Mouse (Mus musculus) forebrain, embryonic 16.5 days (tissue): ENCODE measurements around the gene Gpx4. TPM values are rescaled to one million over a fixed set of nuclear protein-coding genes. Genes with fewer than 3 reads are reported as not detected.

Experiments used
- ATAC-seq: fragments of 200-750 bp; cut with Nextera tagmentation; 2 replicates; pipeline ENCODE4 v1.8.0; 2017; ENCODE audit warnings: mild to moderate bottlenecking, moderate library complexity
- H3K27ac ChIP-seq: fragments of 300-500 bp; sonication (generic); 2 replicates; pipeline ENCODE4 v1.5.1; 2014; ENCODE audit warnings: low read length, control low read depth
- H3K27me3 ChIP-seq: fragments of 300-500 bp; sonication (generic); replicated peaks from 2 replicates; pipeline ENCODE4 v1.6.1; 2014; ENCODE audit warnings: low read length; ENCODE audit not compliant: control insufficient read depth, insufficient read depth
- H3K36me3 ChIP-seq: fragments of 300-500 bp; sonication (generic); 2 replicates; pipeline ENCODE4 v1.6.1; 2014; ENCODE audit not compliant: control insufficient read depth, insufficient read depth
- H3K4me1 ChIP-seq: fragments of 300-500 bp; sonication (generic); replicated peaks from 2 replicates; pipeline ENCODE4 v1.6.1; 2014; ENCODE audit warnings: low read length; ENCODE audit not compliant: control insufficient read depth, insufficient read depth
- H3K4me2 ChIP-seq: fragments of 300-500 bp; sonication (generic); 2 replicates; pipeline ENCODE4 v1.6.1; 2014; ENCODE audit warnings: mild to moderate bottlenecking, low read length, control low read depth
- H3K4me3 ChIP-seq: fragments of 300-500 bp; sonication (generic); replicated peaks from 2 replicates; pipeline ENCODE4 v1.5.1; 2014; ENCODE audit warnings: mild to moderate bottlenecking, low read length, control low read depth
- H3K9ac ChIP-seq: fragments of 300-500 bp; sonication (generic); replicated peaks from 2 replicates; pipeline ENCODE4 v1.6.1; 2014; ENCODE audit warnings: low read depth, low read length, control low read depth
- H3K9me3 ChIP-seq: fragments of 300-500 bp; sonication (generic); 2 replicates; pipeline ENCODE4 v1.6.1; 2016; ENCODE audit warnings: low read length; ENCODE audit not compliant: control insufficient read depth
- WGBS: fragments of 180-500 bp; shearing (Covaris S2); extraction: QIAGEN DNeasy Blood & Tissue Kit; methylation state at CpG from one replicate; pipeline ENCODE4 v1.1.7; 2014; 5-methylcytosine and 5-hydroxymethylcytosine counted together
- polyA plus RNA-seq: library from polyadenylated mRNA; unstranded; fragments of >200 nt; fragmentation: Nextera tagmentation; extraction: Ambion mirVana; gene quantifications from 2 replicates; pipeline ENCODE4 v1.2.1, GENCODE M21; 2015

Gpx4 gene
- polyA plus RNA-seq: 443 and 475 TPM in 2 replicates

DNA sequence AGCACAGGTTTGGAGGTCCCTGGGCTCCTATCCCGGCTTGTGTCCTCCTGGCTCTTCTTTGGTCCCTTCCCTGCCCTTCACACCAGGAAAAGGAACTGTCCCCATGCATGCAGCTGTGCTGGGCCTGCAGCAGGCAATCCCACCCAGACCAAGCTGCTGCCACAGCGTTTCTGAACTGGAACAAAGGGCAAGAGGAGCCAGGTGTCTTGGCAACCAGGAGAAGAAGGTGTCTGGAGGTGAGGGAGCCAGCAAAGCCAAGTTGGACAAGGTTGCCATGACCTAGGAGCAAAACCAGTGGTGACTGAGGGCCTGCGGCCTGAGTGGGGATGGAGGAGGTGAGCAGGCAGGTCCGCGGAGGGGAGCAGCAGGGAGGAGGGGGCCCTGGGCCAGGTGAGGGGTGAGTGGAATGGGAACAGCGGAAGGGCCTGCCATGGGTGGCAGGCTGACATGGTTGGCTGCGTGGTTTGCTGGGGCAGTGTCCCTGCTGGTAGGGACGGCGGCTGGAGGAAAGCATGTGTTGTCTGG lies at the start of gene Gpx4:
TSS of gene Gpx4 (plus strand) at position 126 of the 525 bp plus-strand sequence.
- no peak within 1 kb of the TSS for H3K9ac ChIP-seq
- H3K4me1 ChIP-seq: peaks cover 7% of the 10 kb centered on the region
- H3K4me2 ChIP-seq: no peak within 1 kb of the TSS
- H3K27ac ChIP-seq: no peak within 1 kb of the TSS
- WGBS: 46% methylated on average over 9 of the region's 9 CpGs
- H3K4me3 ChIP-seq: no peak within 1 kb of the TSS
- H3K27me3 ChIP-seq: no peaks in the 10 kb centered on the region
- no peaks in the 10 kb centered on the region for H3K9me3 ChIP-seq
- H3K36me3 ChIP-seq: no peaks in the 10 kb centered on the region
- ATAC-seq: no peak

DNA sequence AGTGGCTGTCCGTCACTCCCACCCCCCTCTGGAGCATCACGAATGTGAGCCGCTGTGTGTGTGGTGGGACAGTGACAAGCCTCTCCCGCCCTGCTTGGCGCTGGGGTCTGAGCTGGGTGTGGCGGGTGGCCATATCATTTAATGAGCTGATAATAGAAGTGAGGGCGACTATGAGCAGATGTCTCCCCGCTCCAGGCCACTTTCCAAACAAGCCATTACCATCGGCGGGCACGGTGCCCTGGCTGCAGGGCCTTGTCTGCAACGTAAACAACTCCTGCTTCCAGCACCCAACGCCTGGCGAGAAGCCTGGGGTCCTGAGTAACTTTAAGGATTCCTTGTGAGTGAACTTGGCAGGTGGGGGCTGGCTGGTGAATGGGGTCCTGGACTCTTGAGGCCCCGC lies 49.1 kb upstream of the Gpx4 start:
- peak overlapping the region; percentile 35; the same call in 1 of the 2 replicates for H3K27ac ChIP-seq
- H3K4me3 ChIP-seq: peak overlapping the region; percentile 59
- peak; percentile 16; the same call in 1 of the 2 replicates for ATAC-seq
- peak overlapping the region; percentile 51 for H3K9ac ChIP-seq
- no peaks in the 10 kb centered on the region for H3K36me3 ChIP-seq
- H3K9me3 ChIP-seq: no peaks in the 10 kb centered on the region
- peaks cover 3% of the 10 kb centered on the region; the same call in 1 of the 2 replicates for H3K27me3 ChIP-seq
- 2% methylated on average over 15 of the region's 15 CpGs for WGBS
- peaks cover 20% of the 10 kb centered on the region for H3K4me1 ChIP-seq
- H3K4me2 ChIP-seq: peak overlapping the region; percentile 79

DNA sequence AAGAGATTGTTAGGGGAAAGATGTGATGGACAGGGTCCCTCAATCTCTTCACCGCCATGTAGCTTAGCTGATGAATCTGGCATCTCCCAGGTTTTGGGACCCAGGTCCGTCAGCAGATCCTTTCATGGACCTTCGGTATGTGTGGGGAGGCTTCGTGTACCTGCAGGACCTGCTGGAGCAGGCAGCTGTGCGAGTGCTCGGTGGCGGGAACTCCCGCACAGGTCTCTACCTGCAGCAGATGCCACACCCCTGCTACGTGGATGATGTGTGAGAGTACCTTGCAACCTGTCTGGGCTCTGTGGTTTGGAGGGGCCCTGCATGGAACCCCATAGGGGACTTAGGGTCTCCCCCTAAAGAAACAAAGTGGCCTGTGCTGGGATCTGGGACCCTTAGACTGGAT lies 45.0 kb upstream of the Gpx4 start:
- 83% methylated on average over 9 of the region's 9 CpGs for whole genome bisulfite sequencing
- Histone ChIP-seq H3K36me3 (no peaks in the 10 kb centered on the region), H3K27ac (no peak overlapping the region), H3K9ac (no peak overlapping the region), H3K4me2 (no peak overlapping the region), H3K4me1 (peaks cover 14% of the 10 kb centered on the region), H3K4me3 (no peak overlapping the region), H3K27me3 (peaks cover 11% of the 10 kb centered on the region; the same call in 1 of the 2 replicates), H3K9me3 (no peaks in the 10 kb centered on the region)
- no peak for ATAC-seq

DNA sequence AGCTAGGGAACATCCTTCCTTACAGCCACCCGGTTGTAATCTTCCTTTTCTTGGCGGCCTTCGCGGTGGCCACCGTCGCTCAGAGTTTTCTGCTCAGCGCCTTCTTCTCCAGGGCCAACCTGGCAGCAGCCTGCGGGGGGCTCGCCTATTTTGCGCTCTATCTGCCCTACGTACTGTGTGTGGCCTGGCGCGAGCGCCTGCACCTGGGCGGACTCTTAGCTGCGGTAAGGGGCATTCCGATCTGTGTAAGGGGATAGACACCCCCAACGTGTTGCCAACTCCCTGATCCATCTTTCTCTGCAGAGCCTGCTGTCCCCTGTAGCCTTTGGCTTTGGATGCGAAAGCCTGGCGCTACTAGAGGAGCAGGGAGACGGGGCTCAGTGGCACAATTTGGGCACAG lies 44.1 kb upstream of the Gpx4 start:
- H3K4me3 ChIP-seq: no peak overlapping the region
- H3K9me3 ChIP-seq: no peaks in the 10 kb centered on the region
- H3K27ac ChIP-seq: no peak overlapping the region
- peaks cover 5% of the 10 kb centered on the region for H3K4me1 ChIP-seq
- H3K4me2 ChIP-seq: no peak overlapping the region
- no peak for ATAC-seq
- H3K9ac ChIP-seq: no peak overlapping the region
- peaks cover 11% of the 10 kb centered on the region; the same call in 1 of the 2 replicates for H3K27me3 ChIP-seq
- WGBS: 21% methylated on average over 21 of the region's 21 CpGs
- H3K36me3 ChIP-seq: no peaks in the 10 kb centered on the region

DNA sequence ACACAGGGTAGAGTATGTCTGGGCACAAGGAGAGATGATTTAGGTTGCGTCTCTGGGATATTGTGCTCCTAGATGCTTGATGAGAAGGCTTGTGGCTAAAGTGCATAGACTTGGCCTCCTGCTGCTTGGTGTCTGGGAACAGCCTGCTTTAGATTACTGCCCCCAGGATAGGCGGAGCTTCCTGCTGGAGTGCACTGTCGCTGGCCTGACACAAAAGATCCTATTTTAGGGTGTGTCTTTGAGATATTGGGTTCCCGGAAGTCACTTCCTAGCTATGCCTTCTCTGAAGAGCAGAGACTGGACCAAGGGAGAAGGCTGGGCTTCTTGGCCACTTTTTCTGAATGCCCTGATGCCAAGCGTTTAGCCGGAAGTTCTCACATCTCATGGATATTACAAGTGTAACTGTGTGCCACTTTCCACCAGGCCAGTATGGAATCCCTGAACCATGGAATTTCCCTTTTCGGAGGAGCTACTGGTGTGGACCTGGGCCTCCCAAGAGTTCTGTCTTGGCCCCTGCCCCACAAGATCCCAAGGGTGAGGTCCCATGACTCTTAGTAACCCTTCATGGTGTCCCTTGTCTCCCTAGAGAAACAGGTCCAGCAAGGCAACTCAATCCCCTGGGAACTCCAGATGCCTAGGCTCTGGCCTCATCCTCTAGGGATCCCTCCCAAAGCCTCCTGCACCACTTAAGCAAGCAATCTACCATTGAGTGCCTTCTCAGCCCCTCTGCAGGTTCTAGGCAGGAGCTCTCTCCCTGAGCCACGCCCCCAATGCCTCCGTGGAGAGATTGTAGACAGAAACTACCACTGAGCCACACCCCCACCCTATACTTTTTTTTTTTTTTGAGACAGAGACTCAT lies 43.4 kb upstream of the Gpx4 start:
- Histone ChIP-seq H3K27me3 (peaks cover 11% of the 10 kb centered on the region; the same call in 1 of the 2 replicates), H3K9ac (no peak overlapping the region), H3K4me1 (no peaks in the 10 kb centered on the region), H3K27ac (no peak overlapping the region), H3K4me3 (no peak overlapping the region), H3K9me3 (no peaks in the 10 kb centered on the region), H3K4me2 (no peak overlapping the region), H3K36me3 (no peaks in the 10 kb centered on the region)
- ATAC-seq: no peak
- 62% methylated on average over 9 of the region's 9 CpGs for WGBS

DNA sequence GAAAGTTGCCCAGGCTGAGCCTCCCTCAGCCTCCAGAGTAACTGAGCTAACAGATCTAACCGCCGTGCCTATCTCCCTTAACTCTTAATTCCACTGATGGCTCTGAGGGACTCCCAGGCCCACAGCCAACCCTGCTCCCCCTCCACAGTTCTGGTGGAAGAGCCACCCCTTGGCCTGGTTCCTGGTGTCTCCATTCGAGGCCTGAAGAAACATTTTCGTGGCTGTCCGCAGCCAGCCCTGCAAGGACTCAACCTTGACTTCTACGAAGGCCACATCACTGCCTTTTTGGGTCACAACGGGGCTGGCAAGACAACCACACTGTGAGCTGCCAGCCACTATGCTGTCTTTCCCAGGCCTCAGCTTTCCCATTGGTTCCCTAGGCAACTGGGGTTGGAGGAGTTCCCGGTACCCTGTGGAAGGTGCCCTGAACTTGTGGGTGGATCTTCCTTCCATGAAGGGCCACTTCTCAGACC lies 42.7 kb upstream of the Gpx4 start:
- Histone ChIP-seq H3K9me3 (no peaks in the 10 kb centered on the region), H3K36me3 (no peaks in the 10 kb centered on the region), H3K4me1 (no peaks in the 10 kb centered on the region), H3K27me3 (peaks cover 11% of the 10 kb centered on the region; the same call in 1 of the 2 replicates), H3K4me3 (no peak overlapping the region), H3K27ac (no peak overlapping the region), H3K4me2 (no peak overlapping the region), H3K9ac (no peak overlapping the region)
- ATAC-seq: no peak
- 89% methylated on average over 8 of the region's 8 CpGs for WGBS

DNA sequence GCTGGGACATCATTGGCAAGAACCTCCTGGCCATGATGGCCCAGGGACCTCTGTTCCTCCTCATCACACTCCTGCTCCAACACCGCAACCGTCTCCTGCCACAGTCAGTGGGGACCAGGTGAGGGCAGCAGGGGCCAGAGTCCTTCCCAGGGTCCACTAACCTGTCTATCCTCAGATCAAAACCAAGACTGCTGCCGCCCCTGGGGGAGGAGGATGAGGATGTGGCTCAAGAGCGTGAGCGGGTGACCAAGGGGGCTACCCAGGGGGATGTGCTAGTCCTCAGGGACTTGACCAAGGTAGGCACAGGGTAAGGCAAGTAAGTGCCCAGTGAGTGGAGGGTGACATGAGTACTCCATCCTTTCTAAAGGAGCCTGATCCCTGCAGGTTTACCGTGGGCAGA lies 35.2 kb upstream of the Gpx4 start:
- 85% methylated on average over 6 of the region's 6 CpGs for WGBS
- H3K4me1 ChIP-seq: no peaks in the 10 kb centered on the region
- H3K27ac ChIP-seq: no peak overlapping the region
- peaks cover 45% of the 10 kb centered on the region for H3K27me3 ChIP-seq
- H3K36me3 ChIP-seq: peaks cover 7% of the 10 kb centered on the region; the same call in 1 of the 2 replicates
- H3K9ac ChIP-seq: no peak overlapping the region
- H3K4me3 ChIP-seq: no peak overlapping the region
- ATAC-seq: no peak
- peaks cover 18% of the 10 kb centered on the region for H3K9me3 ChIP-seq
- no peak overlapping the region for H3K4me2 ChIP-seq

DNA sequence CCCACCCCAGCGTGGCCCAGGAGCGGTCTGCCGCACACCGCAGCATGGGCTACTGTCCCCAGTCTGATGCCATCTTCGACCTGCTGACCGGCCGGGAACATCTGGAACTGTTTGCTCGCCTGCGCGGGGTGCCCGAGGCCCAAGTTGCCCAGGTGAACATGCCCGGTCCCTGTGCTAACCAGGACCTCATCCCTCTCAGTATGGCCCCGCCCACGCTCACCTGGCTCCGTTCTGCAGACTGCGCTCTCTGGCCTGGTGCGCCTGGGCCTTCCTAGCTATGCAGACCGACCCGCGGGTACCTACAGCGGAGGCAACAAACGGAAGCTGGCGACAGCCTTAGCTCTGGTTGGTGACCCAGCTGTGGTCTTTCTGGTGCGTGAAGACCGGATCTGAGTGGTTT lies 33.4 kb upstream of the Gpx4 start:
- 23% methylated on average over 25 of the region's 25 CpGs for WGBS

DNA sequence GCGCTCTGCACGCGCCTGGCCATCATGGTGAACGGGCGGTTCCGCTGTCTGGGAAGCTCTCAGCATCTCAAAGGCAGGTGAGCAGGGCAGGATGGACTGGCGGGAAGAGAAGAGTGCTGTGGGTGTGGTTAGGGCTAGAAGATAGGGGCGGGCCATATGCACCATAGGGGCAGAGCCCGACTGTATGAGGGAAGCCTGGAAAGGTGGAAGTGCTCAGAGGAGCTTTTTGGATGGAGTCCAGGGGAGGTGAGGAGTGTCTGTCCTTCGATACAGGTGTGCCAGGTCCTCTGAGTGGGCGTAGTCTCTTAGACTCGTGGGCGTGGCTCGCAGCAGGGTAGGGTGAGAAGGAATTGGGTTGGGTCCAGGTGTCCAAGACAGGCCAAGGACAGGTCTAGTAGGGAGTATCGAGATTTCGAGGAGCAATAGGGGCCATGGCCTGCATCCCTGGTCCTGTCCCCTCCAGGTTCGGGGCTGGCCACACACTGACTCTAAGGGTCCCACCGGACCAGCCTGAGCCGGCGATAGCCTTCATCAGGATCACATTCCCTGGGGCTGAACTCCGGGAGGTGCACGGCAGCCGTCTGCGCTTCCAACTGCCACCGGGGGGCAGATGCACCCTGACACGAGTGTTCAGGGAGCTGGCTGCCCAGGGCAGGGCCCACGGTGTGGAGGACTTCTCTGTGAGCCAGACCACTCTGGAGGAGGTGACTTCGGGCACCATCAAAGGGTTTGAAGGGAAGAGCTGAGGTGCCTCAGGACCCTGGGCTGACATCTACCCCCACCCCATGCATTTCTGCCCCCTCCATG lies 32.3 kb upstream of the Gpx4 start:
- Histone ChIP-seq H3K4me2 (no peak overlapping the region), H3K27ac (no peak overlapping the region), H3K9ac (no peak overlapping the region), H3K27me3 (peaks cover 62% of the 10 kb centered on the region), H3K36me3 (peaks cover 7% of the 10 kb centered on the region; the same call in 1 of the 2 replicates), H3K9me3 (peaks cover 16% of the 10 kb centered on the region), H3K4me1 (no peaks in the 10 kb centered on the region), H3K4me3 (no peak overlapping the region)
- no peak for ATAC-seq
- WGBS: 21% methylated on average over 28 of the region's 28 CpGs

More for the DNA sequence above, 33.4 kb upstream of the Gpx4 start:
- Histone ChIP-seq H3K4me1 (no peaks in the 10 kb centered on the region), H3K27me3 (peaks cover 52% of the 10 kb centered on the region), H3K4me3 (no peak overlapping the region), H3K9ac (no peak overlapping the region), H3K36me3 (peaks cover 7% of the 10 kb centered on the region; the same call in 1 of the 2 replicates), H3K27ac (no peak overlapping the region), H3K9me3 (peaks cover 18% of the 10 kb centered on the region), H3K4me2 (no peak overlapping the region)
- ATAC-seq: no peak
